Mouse (Mus musculus) kidney, embryonic 16.5 days (tissue): ENCODE measurements around the gene Tmem167b. TPM values are rescaled to one million over a fixed set of nuclear protein-coding genes. Genes with fewer than 3 reads are reported as not detected.
"Not testable (repeated sequence)": the region's sequence is repeated elsewhere in the genome, so short reads cannot be mapped to it uniquely, and the experiment has no call there.

Experiments used
- ATAC-seq: fragments of 200-750 bp; cut with Nextera tagmentation; 2 replicates; pipeline ENCODE4 v1.8.0; 2017; ENCODE audit warnings: moderate TSS enrichment; ENCODE audit not compliant: low FRiP score, low TSS enrichment
- H3K27ac ChIP-seq: fragments of 300-500 bp; sonication (generic); 2 replicates; pipeline ENCODE4 v1.5.1; 2014; ENCODE audit warnings: low read length
- H3K27me3 ChIP-seq: fragments of 300-500 bp; sonication (generic); 2 replicates; pipeline ENCODE4 v1.6.1; 2014; ENCODE audit warnings: low read length, control low read depth, mixed read lengths; ENCODE audit not compliant: insufficient read depth
- H3K36me3 ChIP-seq: fragments of 300-500 bp; sonication (generic); 2 replicates; pipeline ENCODE4 v1.6.1; 2014; ENCODE audit warnings: low read length, control low read depth, mixed read lengths; ENCODE audit not compliant: insufficient read depth
- H3K4me1 ChIP-seq: fragments of 300-500 bp; sonication (generic); 2 replicates; pipeline ENCODE4 v1.6.1; 2014; ENCODE audit warnings: low read length, control low read depth, mixed read lengths; ENCODE audit not compliant: insufficient read depth
- H3K4me2 ChIP-seq: fragments of 300-500 bp; sonication (generic); replicated peaks from 2 replicates; pipeline ENCODE4 v1.6.1; 2014; ENCODE audit warnings: low read depth, low read length
- H3K4me3 ChIP-seq: fragments of 300-500 bp; sonication (generic); 2 replicates; pipeline ENCODE4 v1.5.1; 2014; ENCODE audit warnings: mild to moderate bottlenecking, low read length
- H3K9ac ChIP-seq: fragments of 300-500 bp; sonication (generic); replicated peaks from 2 replicates; pipeline ENCODE4 v1.6.1; 2014; ENCODE audit warnings: low read length
- H3K9me3 ChIP-seq: fragments of 300-500 bp; sonication (generic); 2 replicates; pipeline ENCODE4 v1.6.1; 2016; ENCODE audit warnings: low read length, control low read depth
- WGBS: fragments of 180-500 bp; shearing (Covaris S2); extraction: QIAGEN DNeasy Blood & Tissue Kit; methylation state at CpG from one replicate; pipeline ENCODE4 v1.1.7; 2014; 5-methylcytosine and 5-hydroxymethylcytosine counted together
- polyA plus RNA-seq: library from polyadenylated mRNA; unstranded; fragments of >200 nt; fragmentation: Nextera tagmentation; extraction: Ambion mirVana; gene quantifications from 2 replicates; pipeline ENCODE4 v1.2.1, GENCODE M21; 2015

Gene Tmem167b
- polyA plus RNA-seq, 1 experiment from 2014 or later = 38.0 TPM

GRCm38 (mm10) chr3:108571443-108572294, 9.4 kb upstream of the Tmem167b start, which contains the start of gene Taf13:
TSS of gene Taf13 (plus strand) at chr3:108571698.
- H3K27ac ChIP-seq = peak within 1 kb of the TSS; percentile 52

GRCm38 (mm10) chr3:108570813-108571212, 8.5 kb upstream of the Tmem167b start:
- Histone ChIP-seq H3K27me3 (no peaks in the 10 kb centered on the region), H3K4me3 (peak overlapping the region; percentile 72; the same call in 1 of the 2 replicates), H3K4me2 (peak overlapping the region; percentile 63), H3K27ac (no peak overlapping the region), H3K4me1 (peaks cover 8% of the 10 kb centered on the region; the same call in 1 of the 2 replicates), H3K9ac (no peak overlapping the region), H3K36me3 (no peaks in the 10 kb centered on the region), H3K9me3 (no peaks in the 10 kb centered on the region)
- no peak for ATAC-seq
- WGBS = 89% methylated on average over 14 of the region's 14 CpGs

More at GRCm38 (mm10) chr3:108571443-108572294, 9.4 kb upstream of the Tmem167b start, which contains the start of gene Taf13:
- Histone ChIP-seq H3K27me3 (no peaks in the 10 kb centered on the region), H3K4me2 (peak within 1 kb of the TSS; percentile 63), H3K4me3 (peak within 1 kb of the TSS; percentile 72), H3K36me3 (no peaks in the 10 kb centered on the region), H3K9me3 (no peaks in the 10 kb centered on the region), H3K9ac (peak within 1 kb of the TSS; percentile 83), H3K4me1 (peaks cover 8% of the 10 kb centered on the region; the same call in 1 of the 2 replicates)
- WGBS = under 1% methylated on average over 42 of the region's 42 CpGs
- peak; percentile 99 for ATAC-seq

GRCm38 (mm10) chr3:108569636-108570035, 7.4 kb upstream of the Tmem167b start:
- not testable (repeated sequence) for H3K4me2 ChIP-seq, H3K4me3 ChIP-seq, H3K27me3 ChIP-seq, H3K9ac ChIP-seq, ATAC-seq, H3K36me3 ChIP-seq, H3K27ac ChIP-seq, H3K9me3 ChIP-seq, H3K4me1 ChIP-seq
- WGBS = 57% methylated on average over 3 of the region's 3 CpGs

GRCm38 (mm10) chr3:108567990-108568877, 6.0 kb upstream of the Tmem167b start:
- no peak overlapping the region for H3K4me2 ChIP-seq
- WGBS = 60% methylated on average over 15 of the region's 15 CpGs

GRCm38 (mm10) chr3:108563309-108563708, 1.0 kb upstream of the Tmem167b start:
- Histone ChIP-seq H3K27ac (peak overlapping the region; percentile 94), H3K9ac (peak overlapping the region; percentile 89), H3K36me3 (peaks cover 15% of the 10 kb centered on the region), H3K9me3 (no peaks in the 10 kb centered on the region), H3K4me1 (peaks cover 16% of the 10 kb centered on the region), H3K4me2 (peak overlapping the region; percentile 88), H3K27me3 (no peaks in the 10 kb centered on the region), H3K4me3 (peak overlapping the region; percentile 93)
- ATAC-seq = peak; percentile 14; the same call in 1 of the 2 replicates
- WGBS = 2% methylated on average over 4 of the region's 4 CpGs

More at GRCm38 (mm10) chr3:108567990-108568877, 6.0 kb upstream of the Tmem167b start:
- Histone ChIP-seq H3K36me3 (no peaks in the 10 kb centered on the region), H3K9ac (no peak overlapping the region), H3K9me3 (no peaks in the 10 kb centered on the region), H3K27ac (no peak overlapping the region), H3K4me3 (no peak overlapping the region), H3K4me1 (0 out of 2 replicates have a peak, but pooled peaks cover 8% of the 10 kb centered on the region), H3K27me3 (no peaks in the 10 kb centered on the region)
- ATAC-seq = no peak

GRCm38 (mm10) chr3:108562777-108563271, 558 bp upstream of the Tmem167b start:
- WGBS = 6% methylated on average over 15 of the region's 15 CpGs
- H3K9ac ChIP-seq = peak overlapping the region; percentile 89
- peak overlapping the region; percentile 94 for H3K27ac ChIP-seq
- no peaks in the 10 kb centered on the region for H3K27me3 ChIP-seq
- peaks cover 16% of the 10 kb centered on the region for H3K4me1 ChIP-seq
- peak; percentile 75 for ATAC-seq
- H3K9me3 ChIP-seq = no peaks in the 10 kb centered on the region
- H3K4me3 ChIP-seq = peak overlapping the region; percentile 93
- peaks cover 20% of the 10 kb centered on the region for H3K36me3 ChIP-seq
- peak overlapping the region; percentile 88 for H3K4me2 ChIP-seq

GRCm38 (mm10) chr3:108557888-108558287, 4.4 kb downstream of the Tmem167b start:
- H3K9me3 ChIP-seq = no peaks in the 10 kb centered on the region
- ATAC-seq = no peak
- 95% methylated on average over 4 of the region's 4 CpGs for WGBS
- no peak overlapping the region for H3K4me3 ChIP-seq
- H3K27me3 ChIP-seq = no peaks in the 10 kb centered on the region
- H3K9ac ChIP-seq = no peak overlapping the region
- no peak overlapping the region for H3K4me2 ChIP-seq
- peaks cover 27% of the 10 kb centered on the region for H3K36me3 ChIP-seq
- no peak overlapping the region for H3K27ac ChIP-seq
- peaks cover 15% of the 10 kb centered on the region for H3K4me1 ChIP-seq

- WGBS = 19% methylated on average over 20 of the region's 22 CpGs
- H3K4me3 ChIP-seq = peak overlapping the region; percentile 76
- ATAC-seq = peak; percentile 98
- H3K9ac ChIP-seq = peak overlapping the region; percentile 94
- H3K27ac ChIP-seq = peak overlapping the region; percentile 81
- peaks cover 3% of the 10 kb centered on the region; the same call in 1 of the 2 replicates for H3K4me1 ChIP-seq
- H3K9me3 ChIP-seq = no peaks in the 10 kb centered on the region
- H3K4me2 ChIP-seq = peak overlapping the region; percentile 75
- peaks cover 22% of the 10 kb centered on the region for H3K36me3 ChIP-seq
- H3K27me3 ChIP-seq = no peaks in the 10 kb centered on the region
Observed at GRCm38 (mm10) chr3:108554587-108555312, 7.5 kb downstream of the Tmem167b start.

GRCm38 (mm10) chr3:108554111-108554561, 8.1 kb downstream of the Tmem167b start:
- H3K9me3 ChIP-seq = no peaks in the 10 kb centered on the region
- peaks cover 3% of the 10 kb centered on the region; the same call in 1 of the 2 replicates for H3K4me1 ChIP-seq
- H3K27me3 ChIP-seq = no peaks in the 10 kb centered on the region
- peak overlapping the region; percentile 94 for H3K9ac ChIP-seq
- WGBS = under 1% methylated on average over 42 of the region's 42 CpGs
- peak; percentile 71 for ATAC-seq
- peak overlapping the region; percentile 81 for H3K27ac ChIP-seq
- peaks cover 20% of the 10 kb centered on the region for H3K36me3 ChIP-seq
- peak overlapping the region; percentile 76 for H3K4me3 ChIP-seq
- H3K4me2 ChIP-seq = peak overlapping the region; percentile 75
